ENCODE assay signal across 30 mouse cellular contexts in genomic region chr6:17099477-17100130, GRCm38 (mm10). TPM values are rescaled to one million over a fixed set of nuclear protein-coding genes. Genes with fewer than 3 reads are reported as not detected.
A peak's percentile ranks its signal among the peaks of the same experiment; 100 is the strongest.
DNase-seq lines count a peak whose midpoint lies in the region; ATAC-seq and TF ChIP-seq lines count a peak whose summit lies in the region.
"Had no signal": no experiment of that assay in that cellular context is flagged by ENCODE, and none has a peak within 500 bp of the region (broad histone marks: within the 10 kb centered on the region; RNA-seq: fewer than 3 reads in every experiment).

No protein-coding gene starts in this region.

- no peak overlapping the region for H3K9ac ChIP-seq in forebrain, embryonic 14.5 days (ENCODE audit: low read length)
- no peak overlapping the region for H3K9ac ChIP-seq in forebrain, embryonic 13.5 days
- no peak overlapping the region for H3K9ac ChIP-seq in hindbrain, postnatal 0 days (replicated peaks; ENCODE audit: low read length)
- H3K9ac ChIP-seq: forebrain, embryonic 15.5 days; heart, embryonic 15.5 days; hindbrain, embryonic 15.5 days; intestine, embryonic 15.5 days; liver, embryonic 14.5 days had no signal

- no peaks in the 10 kb centered on the region for H3K9me3 ChIP-seq in forebrain, embryonic 14.5 days (replicated peaks; ENCODE audit: control insufficient read depth, low read length)
- no peaks in the 10 kb centered on the region for H3K9me3 ChIP-seq in forebrain, embryonic 13.5 days (replicated peaks)
- no peaks in the 10 kb centered on the region for H3K9me3 ChIP-seq in hindbrain, postnatal 0 days (ENCODE audit: low read length)
- no peaks in the 10 kb centered on the region for H3K9me3 ChIP-seq in hindbrain, embryonic 10.5 days
- H3K9me3 ChIP-seq: forebrain, embryonic 15.5 days; heart, embryonic 10.5 days; heart, embryonic 15.5 days; hindbrain, embryonic 15.5 days; intestine, embryonic 15.5 days had no signal

- H3K27ac ChIP-seq in forebrain, embryonic 14.5 days (ENCODE audit: low read depth, low read length), result no peak overlapping the region
- no peak overlapping the region for H3K27ac ChIP-seq in forebrain, embryonic 13.5 days
- no peak overlapping the region for H3K27ac ChIP-seq in hindbrain, postnatal 0 days
- H3K27ac ChIP-seq in hindbrain, embryonic 10.5 days, result no peak overlapping the region
- H3K27ac ChIP-seq: forebrain, embryonic 15.5 days; heart, embryonic 10.5 days; heart, embryonic 15.5 days; hindbrain, embryonic 15.5 days; intestine, embryonic 15.5 days; layer of hippocampus, adult 2 months; liver, embryonic 14.5 days; stomach, postnatal 0 days had no signal

- no peak overlapping the region for H3K4me2 ChIP-seq in forebrain, embryonic 14.5 days (ENCODE audit: low read length)
- no peak overlapping the region for H3K4me2 ChIP-seq in forebrain, embryonic 13.5 days
- H3K4me2 ChIP-seq in hindbrain, postnatal 0 days (ENCODE audit: low read depth, low read length), result no peak overlapping the region
- H3K4me2 ChIP-seq: forebrain, embryonic 15.5 days; heart, embryonic 15.5 days; hindbrain, embryonic 15.5 days; intestine, embryonic 15.5 days had no signal

- peaks cover 8% of the 10 kb centered on the region; the same call in 1 of the 2 replicates for H3K36me3 ChIP-seq in forebrain, embryonic 14.5 days (ENCODE audit: control insufficient read depth, insufficient read depth, low read length)
- peaks cover 4% of the 10 kb centered on the region; the same call in 1 of the 2 replicates for H3K36me3 ChIP-seq in forebrain, embryonic 13.5 days (ENCODE audit: poor library complexity, severe bottlenecking)
- H3K36me3 ChIP-seq in hindbrain, postnatal 0 days (ENCODE audit: insufficient read depth, low read length), result 0 out of 2 replicates have a peak, but pooled peaks cover 6% of the 10 kb centered on the region
- H3K36me3 ChIP-seq in hindbrain, embryonic 10.5 days, result peaks cover 10% of the 10 kb centered on the region; the same call in 1 of the 2 replicates
- H3K36me3 ChIP-seq: heart, embryonic 10.5 days; heart, embryonic 15.5 days had no signal

- DNase-seq in forebrain, embryonic 14.5 days (ENCODE audit: low spot score), result no peak
- no peak for DNase-seq in hindbrain, postnatal 0 days (ENCODE audit: low spot score)
- DNase-seq in hindbrain, embryonic 10.5 days (ENCODE audit: low spot score), result no peak
- peak; percentile 9 for DNase-seq in R1 (ENCODE audit: low read depth, low spot score)
- no peak for DNase-seq in lung, postnatal 14 days
- DNase-seq in layer of hippocampus, postnatal 14 days (ENCODE audit: low spot score in 2 of 2), result no peak
- DNase-seq: adrenal gland, adult 8-10 months; cerebellum, adult 11-12 months; cerebellum, postnatal 36 days; gastrocnemius, postnatal 10 days; heart, postnatal 4 days; kidney, adult 2 months; kidney, postnatal 36 days; liver; lung, adult 2 months; lung, postnatal 10 days; midbrain, embryonic 14.5 days; right cerebral cortex, postnatal 4 days; thymus, adult 18-20 months; thymus, postnatal 25 days had no signal

- no peak for TF ChIP-seq CTCF in hindbrain, postnatal 0 days (IDR thresholded peaks at IDR 0.05; ENCODE audit: low read depth)

- WGBS in forebrain, embryonic 14.5 days, result 76% methylated on average over 25 of the region's 25 CpGs
- WGBS in forebrain, embryonic 13.5 days, result 74% methylated on average over 25 of the region's 25 CpGs
- 69% methylated on average over 25 of the region's 25 CpGs for WGBS in hindbrain, postnatal 0 days
- WGBS in hindbrain, embryonic 10.5 days, result 85% methylated on average over 25 of the region's 25 CpGs

- no peak overlapping the region for H3K4me3 ChIP-seq in forebrain, embryonic 14.5 days (ENCODE audit: low read depth, low read length)
- H3K4me3 ChIP-seq in forebrain, embryonic 13.5 days, result no peak overlapping the region
- no peak overlapping the region for H3K4me3 ChIP-seq in hindbrain, postnatal 0 days (ENCODE audit: low read length)
- H3K4me3 ChIP-seq in hindbrain, embryonic 10.5 days, result no peak overlapping the region
- H3K4me3 ChIP-seq: forebrain, embryonic 15.5 days; heart, embryonic 10.5 days; heart, embryonic 15.5 days; hindbrain, embryonic 15.5 days; intestine, embryonic 15.5 days; layer of hippocampus, adult 2 months had no signal

- H3K27me3 ChIP-seq in forebrain, embryonic 14.5 days (replicated peaks; ENCODE audit: control insufficient read depth, insufficient read depth, low read length), result no peaks in the 10 kb centered on the region
- no peaks in the 10 kb centered on the region for H3K27me3 ChIP-seq in forebrain, embryonic 13.5 days
- H3K27me3 ChIP-seq in hindbrain, postnatal 0 days (ENCODE audit: insufficient read depth, low read length), result no peaks in the 10 kb centered on the region
- no peaks in the 10 kb centered on the region for H3K27me3 ChIP-seq in hindbrain, embryonic 10.5 days (ENCODE audit: insufficient read depth, poor library complexity, severe bottlenecking)
- H3K27me3 ChIP-seq: forebrain, embryonic 15.5 days; hindbrain, embryonic 15.5 days; intestine, embryonic 15.5 days had no signal

- 0 out of 2 replicates have a peak, but pooled peaks have one; percentile 37 for ATAC-seq in forebrain, embryonic 14.5 days
- no peak for ATAC-seq in forebrain, embryonic 13.5 days
- peak; percentile 31; the same call in 1 of the 2 replicates for ATAC-seq in hindbrain, postnatal 0 days
- ATAC-seq: CD4-positive, CD25-positive, alpha-beta regulatory T cell, adult 4 months; intestine, embryonic 15.5 days had no signal

- no peaks in the 10 kb centered on the region for H3K4me1 ChIP-seq in forebrain, embryonic 14.5 days (ENCODE audit: control insufficient read depth, insufficient read depth, low read length)
- H3K4me1 ChIP-seq in forebrain, embryonic 13.5 days, result no peaks in the 10 kb centered on the region
- no peaks in the 10 kb centered on the region for H3K4me1 ChIP-seq in hindbrain, postnatal 0 days (ENCODE audit: insufficient read depth, low read length)
- H3K4me1 ChIP-seq in hindbrain, embryonic 10.5 days (replicated peaks), result no peaks in the 10 kb centered on the region
- H3K4me1 ChIP-seq: forebrain, embryonic 15.5 days; heart, embryonic 10.5 days; heart, embryonic 15.5 days; hindbrain, embryonic 15.5 days; intestine, embryonic 15.5 days had no signal

RNA-seq across cellular contexts. Expression of gene Tes, which starts 34.7 kb away (rescaled TPM):
- 36.2 and 38.0 TPM in 2 replicates for polyA plus RNA-seq in forebrain, embryonic 14.5 days (2014; fragmentation: Nextera tagmentation; extraction: Ambion mirVana)
- polyA plus RNA-seq in forebrain, embryonic 13.5 days (2015; fragmentation: Nextera tagmentation; extraction: Ambion mirVana), result 20.1 and 22.2 TPM in 2 replicates
- total RNA-seq in hindbrain, postnatal 0 days (2014; rRNA removed), result 31.3 and 42.4 TPM in 2 replicates
- 23.5 and 26.0 TPM in 2 replicates for polyA plus RNA-seq in hindbrain, postnatal 0 days (2015; fragmentation: Nextera tagmentation; extraction: Ambion mirVana)
- polyA plus RNA-seq in hindbrain, embryonic 10.5 days (2016; fragmentation: Nextera tagmentation; extraction: Ambion mirVana), result 40.3 and 44.2 TPM in 2 replicates
- total RNA-seq in layer of hippocampus, postnatal 14 days (2021), result 1 to 10 TPM; 2.8 TPM
